ENCODE assay signal across 15 mouse cellular contexts in genomic region chr9:69180961-69181360, GRCm38 (mm10).
DNase-seq lines count a peak whose midpoint lies in the region; ATAC-seq and TF ChIP-seq lines count a peak whose summit lies in the region.
"Had no signal": no experiment of that assay in that cellular context is flagged by ENCODE, and none has a peak within 500 bp of the region (broad histone marks: within the 10 kb centered on the region; RNA-seq: fewer than 3 reads in every experiment).

No protein-coding gene starts in this region.

- peaks cover 5% of the 10 kb centered on the region; the same call in 1 of the 2 replicates for H3K27me3 ChIP-seq in heart, embryonic 12.5 days (replicated peaks)
- H3K27me3 ChIP-seq in neural tube, embryonic 15.5 days (replicated peaks) = no peaks in the 10 kb centered on the region

- intact Hi-C loops in left cerebral cortex, adult 2 months (cut with DNase I) = no loop called here

- no peak for ATAC-seq in heart, embryonic 12.5 days (ENCODE audit: insufficient number of reproducible peaks, low FRiP score)
- ATAC-seq in neural tube, embryonic 15.5 days (ENCODE audit: low FRiP score) = no peak
- ATAC-seq: forebrain, embryonic 14.5 days; hindbrain, postnatal 0 days had no signal

- TF ChIP-seq POLR2A in olfactory bulb, adult 2 months (IDR thresholded peaks at IDR 0.05; ENCODE audit: insufficient read depth, low read depth, low read length) = no peak

- H3K9ac ChIP-seq in heart, embryonic 12.5 days = no peak overlapping the region
- no peak overlapping the region for H3K9ac ChIP-seq in neural tube, embryonic 15.5 days (replicated peaks)

- H3K27ac ChIP-seq in heart, embryonic 12.5 days (ENCODE audit: poor library complexity, severe bottlenecking) = no peak overlapping the region
- H3K27ac ChIP-seq in olfactory bulb, adult 2 months (ENCODE audit: insufficient read depth, low read depth, low read length) = peak overlapping the region; percentile 56; the same call in 1 of the 2 replicates
- no peak overlapping the region for H3K27ac ChIP-seq in neural tube, embryonic 15.5 days (replicated peaks)
- no peak overlapping the region for H3K27ac ChIP-seq in left cerebral cortex, adult 2 months
- H3K27ac ChIP-seq: hindbrain, postnatal 0 days had no signal

- peak; percentile 89 for DNase-seq in heart, adult 11 months
- DNase-seq in lung, postnatal 10 days = peak; percentile 9
- no peak for DNase-seq in lung, postnatal 4 days
- peak; percentile 29 for DNase-seq in kidney, postnatal 10 days
- no peak for DNase-seq in left cerebral cortex, adult 2 months (ENCODE audit: extremely low spot score in 1 of 2, low spot score in 2 of 2)
- DNase-seq: cerebellum, adult 9-11 months; gastrocnemius, postnatal 10 days; layer of hippocampus, adult 9-11 months; left cerebral cortex, postnatal 4 days had no signal

- no peak overlapping the region for H3K4me2 ChIP-seq in heart, embryonic 12.5 days
- no peak overlapping the region for H3K4me2 ChIP-seq in neural tube, embryonic 15.5 days

- WGBS in heart, embryonic 12.5 days = 32% methylated on average over 3 of the region's 3 CpGs
- WGBS in olfactory bulb, adult 2 months = 47% methylated on average over 3 of the region's 3 CpGs
- WGBS in neural tube, embryonic 15.5 days = 45% methylated on average over 3 of the region's 3 CpGs

- no peaks in the 10 kb centered on the region for H3K4me1 ChIP-seq in heart, embryonic 12.5 days (replicated peaks)
- no peaks in the 10 kb centered on the region for H3K4me1 ChIP-seq in olfactory bulb, adult 2 months (ENCODE audit: control insufficient read depth, insufficient read depth, low read length)
- no peaks in the 10 kb centered on the region for H3K4me1 ChIP-seq in neural tube, embryonic 15.5 days
- H3K4me1 ChIP-seq: megakaryocyte, embryonic 14.5 days had no signal

- no peak overlapping the region for H3K4me3 ChIP-seq in heart, embryonic 12.5 days
- H3K4me3 ChIP-seq in olfactory bulb, adult 2 months (ENCODE audit: insufficient read depth, low read depth, low read length) = no peak overlapping the region
- H3K4me3 ChIP-seq in neural tube, embryonic 15.5 days (replicated peaks) = no peak overlapping the region
- no peak overlapping the region for H3K4me3 ChIP-seq in left cerebral cortex, adult 2 months
- H3K4me3 ChIP-seq: megakaryocyte, embryonic 14.5 days had no signal

- TF ChIP-seq CTCF in olfactory bulb, adult 2 months (IDR thresholded peaks at IDR 0.05; ENCODE audit: insufficient read depth, low read depth, low read length) = no peak
- TF ChIP-seq CTCF in left cerebral cortex, adult 2 months (IDR thresholded peaks at IDR 0.05) = no peak

- H3K36me3 ChIP-seq in heart, embryonic 12.5 days = no peaks in the 10 kb centered on the region
- no peaks in the 10 kb centered on the region for H3K36me3 ChIP-seq in neural tube, embryonic 15.5 days

- H3K9me3 ChIP-seq in heart, embryonic 12.5 days (replicated peaks) = no peaks in the 10 kb centered on the region
- H3K9me3 ChIP-seq in neural tube, embryonic 15.5 days (replicated peaks) = no peaks in the 10 kb centered on the region

Comparison
In these comparisons a context has a peak if more than half of its experiments do, and no peak if none do; other contexts are left out.
1. DNase-seq: peak in heart, adult 11 months (single experiment), lung, postnatal 10 days (single experiment) and kidney, postnatal 10 days (single experiment); none in lung, postnatal 4 days (0 of 2) and left cerebral cortex, adult 2 months (0 of 2).